Mouse (Mus musculus): Measurements from ENCODE around the gene Usp21.

Gene Usp21

GRCm38 (mm10) chr1:171265971-171266744, 21.6 kb downstream of the Usp21 start:
- DNase-seq (ENCODE audit: low read depth, low spot score): peak; percentile 60

GRCm38 (mm10) chr1:171263666-171264461, 23.9 kb downstream of the Usp21 start:
- no peak for DNase-seq (ENCODE audit: low read depth, low spot score)

GRCm38 (mm10) chr1:171263185-171263611, 24.6 kb downstream of the Usp21 start:
- DNase-seq (ENCODE audit: low read depth, low spot score): peak; percentile 88

- DNase-seq (ENCODE audit: low read depth, low spot score): peak; percentile 95
Measured at GRCm38 (mm10) chr1:171262594-171263130, 25.1 kb downstream of the Usp21 start.

- no peak for DNase-seq (ENCODE audit: low read depth, low spot score)
Measured at GRCm38 (mm10) chr1:171260316-171260715, 27.5 kb downstream of the Usp21 start.

- DNase-seq (ENCODE audit: low read depth, low spot score): no peak
Measured at GRCm38 (mm10) chr1:171258921-171259320, 28.9 kb downstream of the Usp21 start.

- DNase-seq (ENCODE audit: low read depth, low spot score): no peak
Measured at GRCm38 (mm10) chr1:171257781-171258180, 30.0 kb downstream of the Usp21 start.

- DNase-seq (ENCODE audit: low read depth, low spot score): no peak
Measured at GRCm38 (mm10) chr1:171256937-171257548, 30.7 kb downstream of the Usp21 start.

GRCm38 (mm10) chr1:171256095-171256818, 31.5 kb downstream of the Usp21 start:
- DNase-seq (ENCODE audit: low read depth, low spot score): no peak

- DNase-seq (ENCODE audit: low read depth, low spot score): no peak
Measured at GRCm38 (mm10) chr1:171252415-171252814, 35.4 kb downstream of the Usp21 start.

GRCm38 (mm10) chr1:171251594-171252324, 36.0 kb downstream of the Usp21 start:
- no peak for DNase-seq (ENCODE audit: low read depth, low spot score)

GRCm38 (mm10) chr1:171250680-171251593, 36.9 kb downstream of the Usp21 start, which contains the start of gene Ndufs2:
Gene Ndufs2, minus strand, starts transcription at chr1:171251388.
- no peak for DNase-seq (ENCODE audit: low read depth, low spot score)

- peak; percentile 55 for DNase-seq (ENCODE audit: low read depth, low spot score)
Measured at GRCm38 (mm10) chr1:171249913-171250600, 37.7 kb downstream of the Usp21 start, which contains the start of gene Adamts4. Gene Adamts4, plus strand, starts transcription at chr1:171250421.

GRCm38 (mm10) chr1:171248386-171249226, 39.2 kb downstream of the Usp21 start:
- peak; percentile 55 for DNase-seq (ENCODE audit: low read depth, low spot score)

- DNase-seq (ENCODE audit: low read depth, low spot score): no peak
Measured at GRCm38 (mm10) chr1:171247916-171248315, 39.9 kb downstream of the Usp21 start.

- DNase-seq (ENCODE audit: low read depth, low spot score): no peak
Measured at GRCm38 (mm10) chr1:171247453-171247841, 40.3 kb downstream of the Usp21 start.

GRCm38 (mm10) chr1:171246709-171247452, 40.9 kb downstream of the Usp21 start:
- peak; percentile 100 for DNase-seq (ENCODE audit: low read depth, low spot score)
